Mouse (Mus musculus): Measurements from ENCODE around the gene Adamts6.

- TF ChIP-seq CTCF (IDR thresholded peaks at IDR 0.05; ENCODE audit: insufficient read depth, low read depth, low read length) (no peak), POLR2A (IDR thresholded peaks at IDR 0.05; ENCODE audit: insufficient read depth, low read depth, low read length) (no peak)
Observed at GRCm38 (mm10) chr13:104542123-104542758, 254.6 kb downstream of the Adamts6 start.
